Mouse (Mus musculus): ENCODE results near the gene Slc12a8. TPM values are rescaled to one million over a fixed set of nuclear protein-coding genes. Genes with fewer than 3 reads are reported as not detected.

Gene Slc12a8
- total and polyA plus RNA-seq, 3 experiments: 0.49 TPM; not detected in 2

DNA sequence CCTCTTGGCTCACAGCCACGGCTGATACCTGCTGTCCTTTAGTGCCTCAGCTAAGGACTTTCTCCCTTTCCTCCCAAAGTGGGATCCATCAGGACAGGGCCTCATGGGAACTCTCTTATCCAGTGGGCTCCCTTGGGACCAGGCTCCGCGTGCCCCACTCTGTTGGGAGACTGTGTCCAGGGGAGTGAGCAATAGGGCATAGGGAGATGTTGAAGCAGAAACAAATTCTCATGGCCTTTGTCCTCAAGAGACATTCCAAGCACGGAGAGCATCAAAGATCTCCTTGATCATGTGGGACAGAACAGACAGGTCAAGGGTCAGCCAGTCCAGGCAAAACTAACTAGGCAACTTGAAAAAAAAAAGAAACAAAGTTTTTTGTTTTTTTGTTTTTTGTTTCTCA is 50.6 kb downstream of the Slc12a8 start:
- no peak overlapping the region for H3K4me3 ChIP-seq (ENCODE audit: low read depth, low read length)

DNA sequence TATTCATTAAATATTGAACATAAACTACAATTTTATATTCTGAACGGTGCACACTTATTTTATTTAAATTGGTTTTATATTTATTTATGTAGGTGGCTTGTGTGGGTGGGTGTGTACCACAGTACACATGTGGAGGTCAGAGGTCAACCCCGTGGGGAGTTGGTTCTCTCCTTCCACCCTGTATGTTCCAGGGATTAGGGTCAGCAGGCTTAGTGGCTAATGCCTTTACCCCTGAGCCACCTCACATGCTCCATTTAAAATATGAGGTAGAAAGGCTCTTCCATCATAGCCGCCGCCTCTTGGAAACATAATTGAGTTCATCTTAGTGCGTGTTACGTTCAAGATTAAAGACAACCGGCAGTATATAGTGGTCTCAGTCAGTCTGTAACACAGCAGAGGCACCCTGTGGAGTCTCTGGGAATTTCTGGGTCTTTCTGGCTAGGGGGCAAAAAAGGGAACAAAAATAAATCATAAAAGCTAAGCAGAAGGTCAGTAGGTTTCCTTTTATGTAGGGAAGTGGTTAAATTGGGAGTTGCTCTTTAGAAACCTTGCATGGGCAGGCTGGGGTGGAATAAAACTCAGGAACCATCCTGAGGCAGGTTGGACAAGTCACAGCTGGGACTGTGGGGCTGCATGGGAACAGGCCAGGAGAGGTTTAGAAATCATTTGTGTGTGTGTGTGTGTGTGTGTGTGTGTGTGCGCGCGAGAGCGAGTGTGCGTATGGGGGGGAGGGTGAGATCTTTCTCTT is 51.3 kb downstream of the Slc12a8 start:
- ATAC-seq (ENCODE audit: extremely low read depth, insufficient number of reproducible peaks, low FRiP score, poor library complexity, severe bottlenecking) (no peak), DNase-seq (ENCODE audit: low spot score) (no peak)

More for the DNA sequence above, 50.6 kb downstream of the Slc12a8 start:
- Histone ChIP-seq H3K4me1 (ENCODE audit: insufficient read depth, low read depth, low read length) (no peaks in the 10 kb centered on the region), H3K36me3 (replicated peaks) (no peaks in the 10 kb centered on the region), H3K9me3 (replicated peaks) (no peaks in the 10 kb centered on the region), H3K27me3 (ENCODE audit: insufficient read depth, low read length) (peaks cover 21% of the 10 kb centered on the region)
- no peak for ATAC-seq (ENCODE audit: extremely low read depth, insufficient number of reproducible peaks, low FRiP score, poor library complexity, severe bottlenecking)
- DNase-seq (ENCODE audit: low spot score): no peak
- TF ChIP-seq CTCF (IDR thresholded peaks at IDR 0.05; ENCODE audit: low read depth, low read length) (no peak), POLR2AphosphoS5 (IDR thresholded peaks at IDR 0.05; ENCODE audit: insufficient replicate concordance, low read depth, low read length) (no peak), TAL1 (conservative IDR thresholded peaks at IDR 0.05; ENCODE audit: low read depth, low read length) (no peak), GATA2 (IDR thresholded peaks at IDR 0.05; ENCODE audit: borderline replicate concordance, low read depth, low read length) (no peak), GATA1 (IDR thresholded peaks at IDR 0.05; ENCODE audit: borderline replicate concordance, low read length) (no peak)

DNA sequence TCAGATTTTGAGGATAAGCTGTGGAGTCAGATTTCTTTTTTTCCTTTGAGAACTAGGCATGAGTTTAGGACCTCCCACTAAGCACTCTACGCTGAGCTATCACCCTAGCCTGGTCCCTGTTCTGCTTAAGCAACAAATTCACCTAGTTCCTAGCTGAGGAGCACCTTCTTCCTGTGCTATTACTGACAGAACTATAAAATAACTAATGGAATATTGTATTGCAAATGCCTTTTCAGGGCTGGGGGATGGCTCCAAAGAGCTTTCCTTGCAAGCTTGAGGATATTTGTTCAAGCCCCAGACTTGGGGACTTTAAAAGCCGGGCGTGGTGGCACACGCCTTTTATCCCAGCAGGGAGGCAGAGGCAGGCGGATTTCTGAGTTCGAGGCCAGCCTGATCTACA is 55.5 kb downstream of the Slc12a8 start:
- no peaks in the 10 kb centered on the region for H3K4me1 ChIP-seq (ENCODE audit: insufficient read depth, low read depth, low read length)
- H3K4me3 ChIP-seq (ENCODE audit: low read depth, low read length): no peak overlapping the region
- ATAC-seq (ENCODE audit: extremely low read depth, insufficient number of reproducible peaks, low FRiP score, poor library complexity, severe bottlenecking): no peak
- H3K36me3 ChIP-seq (replicated peaks): no peaks in the 10 kb centered on the region
- no peak for DNase-seq (ENCODE audit: low spot score)
- no peaks in the 10 kb centered on the region for H3K9me3 ChIP-seq (replicated peaks)
- H3K27me3 ChIP-seq (ENCODE audit: insufficient read depth, low read length): peaks cover 32% of the 10 kb centered on the region
- no peak for TF ChIP-seq GATA2 (IDR thresholded peaks at IDR 0.05; ENCODE audit: borderline replicate concordance, low read depth, low read length)
- no peak for TF ChIP-seq POLR2AphosphoS5 (IDR thresholded peaks at IDR 0.05; ENCODE audit: insufficient replicate concordance, low read depth, low read length)

More for the DNA sequence above, 51.3 kb downstream of the Slc12a8 start:
- H3K27me3 ChIP-seq (ENCODE audit: insufficient read depth, low read length): peaks cover 20% of the 10 kb centered on the region
- TF ChIP-seq TAL1 (conservative IDR thresholded peaks at IDR 0.05; ENCODE audit: low read depth, low read length): no peak
- TF ChIP-seq CTCF (IDR thresholded peaks at IDR 0.05; ENCODE audit: low read depth, low read length): no peak
- TF ChIP-seq GATA2 (IDR thresholded peaks at IDR 0.05; ENCODE audit: borderline replicate concordance, low read depth, low read length): no peak
- no peak for TF ChIP-seq POLR2AphosphoS5 (IDR thresholded peaks at IDR 0.05; ENCODE audit: insufficient replicate concordance, low read depth, low read length)
- no peak for TF ChIP-seq GATA1 (IDR thresholded peaks at IDR 0.05; ENCODE audit: borderline replicate concordance, low read length)
- no peaks in the 10 kb centered on the region for H3K4me1 ChIP-seq (ENCODE audit: insufficient read depth, low read depth, low read length)
- no peaks in the 10 kb centered on the region for H3K36me3 ChIP-seq (replicated peaks)
- no peaks in the 10 kb centered on the region for H3K9me3 ChIP-seq (replicated peaks)
- H3K4me3 ChIP-seq (ENCODE audit: low read depth, low read length): no peak overlapping the region

DNA sequence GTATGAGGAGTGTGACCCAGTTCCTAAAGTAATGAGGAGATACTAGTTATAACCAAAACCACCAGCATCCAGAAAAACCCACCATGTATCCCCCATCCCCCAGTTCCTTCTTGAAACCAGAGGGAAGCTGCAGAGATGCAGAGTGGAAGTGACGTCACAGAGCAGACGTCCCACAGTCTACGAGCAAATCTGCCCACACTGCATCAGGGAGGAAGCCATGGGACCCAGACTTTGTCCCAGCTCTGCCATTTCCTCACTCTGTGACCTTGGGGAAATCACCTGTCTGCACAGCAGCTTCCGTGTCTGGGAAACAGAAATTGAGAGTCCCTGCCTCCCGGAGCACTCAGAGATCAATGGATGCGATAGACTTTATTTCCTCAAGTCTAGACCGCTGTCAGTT is 56.6 kb downstream of the Slc12a8 start:
- DNase-seq (ENCODE audit: low spot score) (no peak), ATAC-seq (ENCODE audit: extremely low read depth, insufficient number of reproducible peaks, low FRiP score, poor library complexity, severe bottlenecking) (no peak)
- Histone ChIP-seq H3K36me3 (replicated peaks) (no peaks in the 10 kb centered on the region), H3K4me1 (ENCODE audit: insufficient read depth, low read depth, low read length) (no peaks in the 10 kb centered on the region), H3K9me3 (replicated peaks) (no peaks in the 10 kb centered on the region), H3K27me3 (ENCODE audit: insufficient read depth, low read length) (peaks cover 35% of the 10 kb centered on the region), H3K4me3 (ENCODE audit: low read depth, low read length) (no peak overlapping the region)
- TF ChIP-seq GATA2 (IDR thresholded peaks at IDR 0.05; ENCODE audit: borderline replicate concordance, low read depth, low read length): no peak
- TF ChIP-seq TAL1 (conservative IDR thresholded peaks at IDR 0.05; ENCODE audit: low read depth, low read length): no peak

DNA sequence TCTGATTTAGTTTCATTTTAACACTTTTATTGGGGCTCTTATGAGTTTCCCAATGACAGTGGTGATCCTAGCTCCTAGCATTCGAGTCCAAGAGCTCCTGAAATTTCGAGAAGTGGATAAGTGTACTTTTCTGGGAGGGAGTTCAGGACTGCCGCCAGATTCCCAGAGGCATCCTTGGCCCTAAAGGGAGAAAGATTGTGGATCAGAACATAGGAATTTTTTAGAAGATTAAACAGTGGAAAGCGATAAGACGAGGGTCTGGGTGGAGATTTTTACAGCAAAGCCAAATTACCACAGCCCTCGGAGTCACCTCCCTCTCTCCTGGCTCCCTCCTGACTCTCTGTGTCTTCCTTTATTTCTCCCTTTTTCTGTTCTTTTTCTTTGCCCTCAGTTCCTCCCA is 58.6 kb downstream of the Slc12a8 start:
- H3K36me3 ChIP-seq (replicated peaks): no peaks in the 10 kb centered on the region
- peaks cover 36% of the 10 kb centered on the region for H3K27me3 ChIP-seq (ENCODE audit: insufficient read depth, low read length)
- no peaks in the 10 kb centered on the region for H3K9me3 ChIP-seq (replicated peaks)
- H3K4me1 ChIP-seq (ENCODE audit: insufficient read depth, low read depth, low read length): no peaks in the 10 kb centered on the region
- no peak for ATAC-seq (ENCODE audit: extremely low read depth, insufficient number of reproducible peaks, low FRiP score, poor library complexity, severe bottlenecking)
- TF ChIP-seq GATA2 (IDR thresholded peaks at IDR 0.05; ENCODE audit: borderline replicate concordance, low read depth, low read length) (no peak), POLR2AphosphoS5 (IDR thresholded peaks at IDR 0.05; ENCODE audit: insufficient replicate concordance, low read depth, low read length) (no peak), GATA1 (IDR thresholded peaks at IDR 0.05; ENCODE audit: borderline replicate concordance, low read length) (no peak), TAL1 (conservative IDR thresholded peaks at IDR 0.05; ENCODE audit: low read depth, low read length) (no peak), CTCF (IDR thresholded peaks at IDR 0.05; ENCODE audit: low read depth, low read length) (no peak)
- DNase-seq (ENCODE audit: low spot score): no peak
- H3K4me3 ChIP-seq (ENCODE audit: low read depth, low read length): no peak overlapping the region

DNA sequence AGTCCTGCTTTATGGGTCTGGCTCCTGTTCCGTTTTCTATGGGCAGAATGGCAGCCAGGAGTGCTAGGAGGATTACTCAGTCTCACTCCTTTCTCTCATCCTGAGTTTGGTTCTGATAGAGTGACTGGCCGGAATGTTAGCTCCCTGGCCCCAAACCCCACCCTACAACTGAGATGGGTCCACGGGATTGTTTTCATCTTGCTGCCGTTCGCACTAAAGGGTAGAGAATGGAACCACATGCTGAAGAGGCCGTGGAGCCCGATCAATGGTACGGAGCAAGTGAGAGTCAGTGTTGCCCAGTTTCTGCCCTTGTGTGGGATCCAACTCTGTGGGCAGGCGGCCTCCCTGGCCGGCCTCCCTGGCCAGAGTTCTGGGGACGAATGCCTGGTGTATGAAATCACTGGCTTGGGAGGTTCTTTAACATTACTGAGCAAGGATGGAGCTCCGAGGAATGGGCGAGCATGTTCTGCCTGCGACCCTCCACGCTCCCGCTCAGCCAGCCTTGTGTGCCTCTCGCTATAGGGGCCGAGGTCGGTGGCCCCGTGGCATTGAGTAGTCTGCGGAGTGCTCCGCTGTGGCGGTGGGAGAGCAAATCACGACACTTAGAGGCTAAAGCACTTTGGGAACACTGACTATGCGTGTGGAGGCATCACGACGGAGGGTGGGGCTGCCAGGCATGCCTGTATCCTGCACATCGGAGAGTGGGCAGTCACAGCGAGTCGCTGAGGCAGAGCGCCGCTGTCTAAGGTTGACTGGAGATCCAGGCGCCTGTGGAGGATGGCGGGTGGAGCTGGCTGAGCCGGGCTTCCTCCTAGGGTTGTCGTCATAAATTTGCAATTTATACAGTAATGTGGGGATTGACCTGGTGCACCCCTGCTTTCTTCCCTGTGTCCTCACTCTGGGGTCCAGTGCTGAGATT is 59.4 kb downstream of the Slc12a8 start:
- no peak for DNase-seq (ENCODE audit: low spot score)
- peaks cover 36% of the 10 kb centered on the region for H3K27me3 ChIP-seq (ENCODE audit: insufficient read depth, low read length)

More for the DNA sequence above, 59.4 kb downstream of the Slc12a8 start:
- no peak for TF ChIP-seq GATA2 (IDR thresholded peaks at IDR 0.05; ENCODE audit: borderline replicate concordance, low read depth, low read length)
- H3K4me1 ChIP-seq (ENCODE audit: insufficient read depth, low read depth, low read length): no peaks in the 10 kb centered on the region
- ATAC-seq (ENCODE audit: extremely low read depth, insufficient number of reproducible peaks, low FRiP score, poor library complexity, severe bottlenecking): no peak
- H3K9me3 ChIP-seq (replicated peaks): no peaks in the 10 kb centered on the region
- no peak overlapping the region for H3K4me3 ChIP-seq (ENCODE audit: low read depth, low read length)
- H3K36me3 ChIP-seq (replicated peaks): no peaks in the 10 kb centered on the region
